Mouse (Mus musculus): ENCODE data around the gene Gnb1. TPM values are rescaled to one million over a fixed set of nuclear protein-coding genes. Genes with fewer than 3 reads are reported as not detected.
A peak's percentile ranks its signal among the peaks of the same experiment; 100 is the strongest.

Gnb1 gene
- 300 and 376 TPM in 2 replicates for polyA plus RNA-seq (2015; fragmentation: Nextera tagmentation; extraction: Ambion mirVana)

GRCm38 (mm10) chr4:155490990-155491504 lies at the start of gene Gnb1:
Gene Gnb1 (plus strand): TSS chr4:155491361.
- Histone ChIP-seq H3K36me3 (ENCODE audit: control insufficient read depth, insufficient read depth, low read length) (no peaks in the 10 kb centered on the region), H3K9ac (ENCODE audit: low read depth, low read length) (peak within 1 kb of the TSS; percentile 100), H3K27ac (ENCODE audit: low read length) (peak within 1 kb of the TSS; percentile 92), H3K4me1 (ENCODE audit: control insufficient read depth, insufficient read depth, low read length) (peaks cover 54% of the 10 kb centered on the region), H3K27me3 (replicated peaks; ENCODE audit: control insufficient read depth, insufficient read depth, low read length) (no peaks in the 10 kb centered on the region), H3K9me3 (ENCODE audit: control insufficient read depth, low read length) (no peaks in the 10 kb centered on the region), H3K4me3 (ENCODE audit: low read length) (peak within 1 kb of the TSS; percentile 99), H3K4me2 (ENCODE audit: low read depth, low read length) (peak within 1 kb of the TSS; percentile 80)
- ATAC-seq, result peak; percentile 47
- under 1% methylated on average over 38 of the region's 60 CpGs for WGBS

- Histone ChIP-seq H3K36me3 (ENCODE audit: control insufficient read depth, insufficient read depth, low read length) (no peaks in the 10 kb centered on the region), H3K4me2 (ENCODE audit: low read depth, low read length) (no peak overlapping the region), H3K27me3 (replicated peaks; ENCODE audit: control insufficient read depth, insufficient read depth, low read length) (no peaks in the 10 kb centered on the region), H3K27ac (ENCODE audit: low read length) (no peak overlapping the region), H3K9me3 (ENCODE audit: control insufficient read depth, low read length) (no peaks in the 10 kb centered on the region), H3K9ac (ENCODE audit: low read depth, low read length) (no peak overlapping the region), H3K4me1 (ENCODE audit: control insufficient read depth, insufficient read depth, low read length) (no peaks in the 10 kb centered on the region), H3K4me3 (ENCODE audit: low read length) (no peak overlapping the region)
- 69% methylated on average over 3 of the region's 3 CpGs for WGBS
- no peak for ATAC-seq
These were observed 48.4 kb upstream of the Gnb1 start for GRCm38 (mm10) chr4:155442808-155443207.

- ATAC-seq, result no peak
- H3K27ac ChIP-seq (ENCODE audit: low read length), result no peak overlapping the region
- no peak overlapping the region for H3K4me2 ChIP-seq (ENCODE audit: low read depth, low read length)
- no peak overlapping the region for H3K4me3 ChIP-seq (ENCODE audit: low read length)
- H3K4me1 ChIP-seq (ENCODE audit: control insufficient read depth, insufficient read depth, low read length), result no peaks in the 10 kb centered on the region
- no peaks in the 10 kb centered on the region for H3K27me3 ChIP-seq (replicated peaks; ENCODE audit: control insufficient read depth, insufficient read depth, low read length)
- no peak overlapping the region for H3K9ac ChIP-seq (ENCODE audit: low read depth, low read length)
- H3K36me3 ChIP-seq (ENCODE audit: control insufficient read depth, insufficient read depth, low read length), result no peaks in the 10 kb centered on the region
- 36% methylated on average over 10 of the region's 10 CpGs for WGBS
- H3K9me3 ChIP-seq (ENCODE audit: control insufficient read depth, low read length), result no peaks in the 10 kb centered on the region
These were observed 39.6 kb upstream of the Gnb1 start for GRCm38 (mm10) chr4:155451597-155451996.

- Histone ChIP-seq H3K9me3 (ENCODE audit: control insufficient read depth, low read length) (no peaks in the 10 kb centered on the region), H3K4me2 (ENCODE audit: low read depth, low read length) (no peak overlapping the region), H3K36me3 (ENCODE audit: control insufficient read depth, insufficient read depth, low read length) (no peaks in the 10 kb centered on the region), H3K4me3 (ENCODE audit: low read length) (no peak overlapping the region), H3K4me1 (ENCODE audit: control insufficient read depth, insufficient read depth, low read length) (no peaks in the 10 kb centered on the region), H3K27me3 (replicated peaks; ENCODE audit: control insufficient read depth, insufficient read depth, low read length) (0 out of 2 replicates have a peak, but pooled peaks cover 2% of the 10 kb centered on the region), H3K9ac (ENCODE audit: low read depth, low read length) (no peak overlapping the region), H3K27ac (ENCODE audit: low read length) (no peak overlapping the region)
- 80% methylated on average over 5 of the region's 5 CpGs for WGBS
- ATAC-seq, result no peak
These were observed 32.6 kb upstream of the Gnb1 start for GRCm38 (mm10) chr4:155458575-155458974.

GRCm38 (mm10) chr4:155463050-155463449 lies 28.1 kb upstream of the Gnb1 start:
- no peak for ATAC-seq
- Histone ChIP-seq H3K36me3 (ENCODE audit: control insufficient read depth, insufficient read depth, low read length) (no peaks in the 10 kb centered on the region), H3K27me3 (replicated peaks; ENCODE audit: control insufficient read depth, insufficient read depth, low read length) (0 out of 2 replicates have a peak, but pooled peaks cover 2% of the 10 kb centered on the region), H3K9me3 (ENCODE audit: control insufficient read depth, low read length) (no peaks in the 10 kb centered on the region), H3K9ac (ENCODE audit: low read depth, low read length) (no peak overlapping the region), H3K4me2 (ENCODE audit: low read depth, low read length) (no peak overlapping the region), H3K27ac (ENCODE audit: low read length) (no peak overlapping the region), H3K4me1 (ENCODE audit: control insufficient read depth, insufficient read depth, low read length) (no peaks in the 10 kb centered on the region), H3K4me3 (ENCODE audit: low read length) (no peak overlapping the region)
- 80% methylated on average over 13 of the region's 13 CpGs for WGBS

GRCm38 (mm10) chr4:155463611-155464010 lies 27.6 kb upstream of the Gnb1 start:
- no peak overlapping the region for H3K4me3 ChIP-seq (ENCODE audit: low read length)
- H3K27ac ChIP-seq (ENCODE audit: low read length), result no peak overlapping the region
- H3K9me3 ChIP-seq (ENCODE audit: control insufficient read depth, low read length), result no peaks in the 10 kb centered on the region
- ATAC-seq, result no peak
- WGBS, result 84% methylated on average over 6 of the region's 6 CpGs
- H3K36me3 ChIP-seq (ENCODE audit: control insufficient read depth, insufficient read depth, low read length), result no peaks in the 10 kb centered on the region
- no peak overlapping the region for H3K9ac ChIP-seq (ENCODE audit: low read depth, low read length)
- H3K27me3 ChIP-seq (replicated peaks; ENCODE audit: control insufficient read depth, insufficient read depth, low read length), result 0 out of 2 replicates have a peak, but pooled peaks cover 2% of the 10 kb centered on the region
- no peaks in the 10 kb centered on the region for H3K4me1 ChIP-seq (ENCODE audit: control insufficient read depth, insufficient read depth, low read length)
- H3K4me2 ChIP-seq (ENCODE audit: low read depth, low read length), result no peak overlapping the region

GRCm38 (mm10) chr4:155464061-155464460 lies 27.1 kb upstream of the Gnb1 start:
- no peak overlapping the region for H3K27ac ChIP-seq (ENCODE audit: low read length)
- H3K9me3 ChIP-seq (ENCODE audit: control insufficient read depth, low read length), result no peaks in the 10 kb centered on the region
- H3K27me3 ChIP-seq (replicated peaks; ENCODE audit: control insufficient read depth, insufficient read depth, low read length), result 0 out of 2 replicates have a peak, but pooled peaks cover 2% of the 10 kb centered on the region
- no peak for ATAC-seq
- H3K36me3 ChIP-seq (ENCODE audit: control insufficient read depth, insufficient read depth, low read length), result no peaks in the 10 kb centered on the region
- H3K4me1 ChIP-seq (ENCODE audit: control insufficient read depth, insufficient read depth, low read length), result no peaks in the 10 kb centered on the region
- 87% methylated on average over 4 of the region's 4 CpGs for WGBS
- H3K4me3 ChIP-seq (ENCODE audit: low read length), result no peak overlapping the region
- no peak overlapping the region for H3K9ac ChIP-seq (ENCODE audit: low read depth, low read length)
- no peak overlapping the region for H3K4me2 ChIP-seq (ENCODE audit: low read depth, low read length)

GRCm38 (mm10) chr4:155465607-155466006 lies 25.6 kb upstream of the Gnb1 start:
- no peaks in the 10 kb centered on the region for H3K9me3 ChIP-seq (ENCODE audit: control insufficient read depth, low read length)
- H3K27me3 ChIP-seq (replicated peaks; ENCODE audit: control insufficient read depth, insufficient read depth, low read length), result 0 out of 2 replicates have a peak, but pooled peaks cover 2% of the 10 kb centered on the region
- no peak for ATAC-seq
- H3K9ac ChIP-seq (ENCODE audit: low read depth, low read length), result no peak overlapping the region
- no peaks in the 10 kb centered on the region for H3K4me1 ChIP-seq (ENCODE audit: control insufficient read depth, insufficient read depth, low read length)
- no peak overlapping the region for H3K4me2 ChIP-seq (ENCODE audit: low read depth, low read length)
- H3K36me3 ChIP-seq (ENCODE audit: control insufficient read depth, insufficient read depth, low read length), result no peaks in the 10 kb centered on the region
- no peak overlapping the region for H3K27ac ChIP-seq (ENCODE audit: low read length)
- whole genome bisulfite sequencing, result 79% methylated on average over 6 of the region's 6 CpGs
- no peak overlapping the region for H3K4me3 ChIP-seq (ENCODE audit: low read length)

GRCm38 (mm10) chr4:155466080-155466479 lies 25.1 kb upstream of the Gnb1 start:
- Histone ChIP-seq H3K9ac (ENCODE audit: low read depth, low read length) (no peak overlapping the region), H3K9me3 (ENCODE audit: control insufficient read depth, low read length) (no peaks in the 10 kb centered on the region), H3K36me3 (ENCODE audit: control insufficient read depth, insufficient read depth, low read length) (no peaks in the 10 kb centered on the region), H3K27me3 (replicated peaks; ENCODE audit: control insufficient read depth, insufficient read depth, low read length) (0 out of 2 replicates have a peak, but pooled peaks cover 2% of the 10 kb centered on the region), H3K4me1 (ENCODE audit: control insufficient read depth, insufficient read depth, low read length) (no peaks in the 10 kb centered on the region), H3K4me3 (ENCODE audit: low read length) (no peak overlapping the region), H3K4me2 (ENCODE audit: low read depth, low read length) (no peak overlapping the region), H3K27ac (ENCODE audit: low read length) (no peak overlapping the region)
- WGBS, result 76% methylated on average over 5 of the region's 5 CpGs
- ATAC-seq, result no peak
